Mouse (Mus musculus): ENCODE results near the gene Rufy4. TPM values are rescaled to one million over a fixed set of nuclear protein-coding genes. Genes with fewer than 3 reads are reported as not detected.

The Rufy4 gene
- polyA plus RNA-seq (2017; shearing (Covaris generic)) = not detected

GRCm38 (mm10) chr1:74124991-74125552 lies at the start of gene Rufy4:
TSS of gene Rufy4 (plus strand) at chr1:74125541.

GRCm38 (mm10) chr1:74124021-74124981 lies 1.0 kb upstream of the Rufy4 start, which contains the start of gene Tns1:
TSS of gene Tns1 (minus strand) at chr1:74124449.

GRCm38 (mm10) chr1:74153461-74154184 lies 28.3 kb downstream of the Rufy4 start, which contains the start of gene Cxcr2:
TSS of gene Cxcr2 (plus strand) at chr1:74153989.

DNA sequence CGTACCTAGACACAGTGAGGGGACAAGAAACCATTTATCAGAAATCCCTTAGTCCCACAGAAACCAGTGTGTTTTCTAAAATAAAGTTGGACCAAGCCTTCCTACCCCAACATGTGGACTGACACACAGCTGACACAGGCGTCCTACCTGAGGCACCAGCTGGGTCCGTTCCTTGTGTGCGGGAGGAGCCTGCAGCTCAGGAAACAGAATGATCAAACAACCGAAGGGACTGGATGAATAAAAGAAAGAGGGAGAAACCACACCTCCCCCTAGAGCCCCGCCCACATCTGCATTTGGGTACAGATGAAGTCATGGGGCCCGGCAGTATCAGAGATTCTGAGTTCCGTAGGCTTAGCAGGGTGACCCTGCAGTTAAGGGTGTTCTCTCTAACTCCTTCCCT lies 69.1 kb downstream of the Rufy4 start, which contains the start of gene Cxcr1:
Gene Cxcr1 (minus strand): TSS at position 187 of the 400 bp plus-strand sequence.

Other genes with a start within 250 kb of the Rufy4 start
- 46.6 TPM for gene Tns1, start 1.1 kb upstream of the Rufy4 start, polyA plus RNA-seq (2017; shearing (Covaris generic))
- not detected for gene Cxcr2, start 28.4 kb downstream of the Rufy4 start, polyA plus RNA-seq (2017; shearing (Covaris generic))
- not detected for gene Cxcr1, start 69.1 kb downstream of the Rufy4 start, polyA plus RNA-seq (2017; shearing (Covaris generic))
- gene Arpc2, start 110.5 kb downstream of the Rufy4 start, polyA plus RNA-seq (2017; shearing (Covaris generic)) = 1,008 TPM
- gene Gpbar1, start 153.0 kb downstream of the Rufy4 start, polyA plus RNA-seq (2017; shearing (Covaris generic)) = 0.37 TPM
- gene Aamp, start 159.2 kb downstream of the Rufy4 start, polyA plus RNA-seq (2017; shearing (Covaris generic)) = 276 TPM
- gene Pnkd, start 159.4 kb downstream of the Rufy4 start, polyA plus RNA-seq (2017; shearing (Covaris generic)) = 91.4 TPM
- 35.4 TPM for gene Tmbim1, start 180.1 kb downstream of the Rufy4 start, polyA plus RNA-seq (2017; shearing (Covaris generic))
- not detected for gene Catip, start 236.6 kb downstream of the Rufy4 start, polyA plus RNA-seq (2017; shearing (Covaris generic))
- 5.1 TPM for gene Slc11a1, start 249.7 kb downstream of the Rufy4 start, polyA plus RNA-seq (2017; shearing (Covaris generic))